Mouse (Mus musculus): ENCODE results near the gene Med21.
A peak's percentile ranks its signal among the peaks of the same experiment; 100 is the strongest.

Gene Med21

DNA sequence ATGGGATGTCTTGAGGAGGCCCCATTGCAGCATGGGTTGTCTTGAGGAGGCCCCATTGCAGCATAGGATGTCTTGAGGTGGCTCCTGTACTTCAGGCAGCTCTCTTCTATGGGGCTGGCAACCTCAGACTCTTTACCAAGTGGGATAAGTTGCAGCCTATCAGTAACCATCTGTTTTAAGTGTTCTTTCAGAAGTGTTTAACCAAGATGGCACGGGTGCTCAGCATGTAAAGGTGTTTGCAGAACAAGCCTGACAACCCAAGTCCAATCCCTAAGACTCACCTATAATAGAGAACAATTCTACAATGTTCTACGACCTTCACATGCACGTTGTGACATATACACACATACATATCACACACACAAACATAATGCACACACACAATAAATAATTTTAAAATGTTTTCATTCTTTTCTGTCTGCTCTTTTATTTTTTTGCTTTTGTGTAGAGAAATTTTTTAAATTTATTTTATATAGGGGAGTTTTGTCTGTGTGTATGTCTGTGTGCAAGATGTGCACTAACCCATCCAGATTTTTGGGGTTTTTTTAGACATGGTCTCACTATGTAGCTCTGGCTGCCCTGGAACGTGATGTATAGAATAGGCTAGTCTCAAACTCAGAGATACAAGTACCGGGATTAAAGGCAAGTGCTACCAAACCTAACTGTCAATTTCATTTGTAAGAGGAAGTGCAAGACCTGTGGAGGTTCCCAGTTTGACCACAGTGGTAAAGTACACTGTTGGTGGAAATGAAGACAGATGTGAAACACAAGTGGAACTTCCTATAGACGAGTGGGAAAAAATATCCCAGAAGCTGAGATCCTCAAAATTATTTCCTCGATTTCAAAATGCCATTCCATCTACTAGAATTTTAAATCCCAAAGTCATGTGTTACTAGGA is 2.0 kb upstream of the Med21 start:
- DNase-seq (ENCODE audit: low spot score in 2 of 2): no peak

DNA sequence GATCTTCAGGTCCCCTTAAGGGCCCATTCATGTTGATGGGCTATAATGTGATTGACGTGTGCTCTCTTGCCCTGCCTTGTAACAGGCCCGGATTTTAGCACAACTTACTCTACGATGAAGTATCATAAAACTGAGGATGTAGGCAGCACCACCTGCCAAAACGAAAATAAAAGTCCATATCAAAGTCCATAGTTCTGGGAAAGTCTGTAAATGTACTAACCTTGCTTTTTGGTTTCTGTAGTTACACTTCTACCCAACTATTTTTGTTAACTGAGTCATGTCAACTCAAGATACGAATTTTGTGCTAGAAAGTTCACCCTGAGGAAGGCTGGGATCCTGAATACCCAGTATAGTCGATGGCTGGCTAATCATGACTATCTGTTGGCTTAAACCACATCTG is 1.4 kb upstream of the Med21 start:
- DNase-seq (ENCODE audit: low spot score in 2 of 2): no peak

DNA sequence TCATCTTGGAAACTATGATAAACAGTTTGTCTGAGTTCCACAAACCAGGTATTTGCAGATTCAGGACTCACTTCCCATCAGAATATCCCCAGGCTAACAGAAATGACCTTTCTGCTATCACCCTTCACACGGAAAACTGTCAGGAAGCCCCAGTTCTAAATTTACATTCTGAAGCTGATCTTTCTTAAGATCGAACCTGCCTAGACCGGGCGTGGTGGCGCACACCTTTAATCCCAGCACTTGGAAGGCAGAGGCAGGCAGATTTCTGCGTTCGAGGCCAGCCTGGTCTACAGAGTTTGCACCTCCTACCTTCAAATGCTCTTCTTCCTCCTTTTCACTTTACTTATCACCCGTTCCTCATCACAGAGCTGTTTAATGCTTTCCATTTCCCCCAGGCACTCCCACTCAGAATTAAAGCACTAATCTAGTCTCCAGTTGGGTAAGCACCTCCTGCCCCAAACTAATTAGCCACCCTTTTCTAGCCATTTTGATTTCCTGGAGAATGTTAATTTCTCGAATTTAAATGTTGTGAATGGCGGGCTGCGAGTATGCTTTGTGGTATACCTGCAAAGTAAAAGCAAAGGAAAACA is 631 bp upstream of the Med21 start:
- DNase-seq (ENCODE audit: low spot score in 2 of 2): peak in 1 of 2 experiments; percentile 9

DNA sequence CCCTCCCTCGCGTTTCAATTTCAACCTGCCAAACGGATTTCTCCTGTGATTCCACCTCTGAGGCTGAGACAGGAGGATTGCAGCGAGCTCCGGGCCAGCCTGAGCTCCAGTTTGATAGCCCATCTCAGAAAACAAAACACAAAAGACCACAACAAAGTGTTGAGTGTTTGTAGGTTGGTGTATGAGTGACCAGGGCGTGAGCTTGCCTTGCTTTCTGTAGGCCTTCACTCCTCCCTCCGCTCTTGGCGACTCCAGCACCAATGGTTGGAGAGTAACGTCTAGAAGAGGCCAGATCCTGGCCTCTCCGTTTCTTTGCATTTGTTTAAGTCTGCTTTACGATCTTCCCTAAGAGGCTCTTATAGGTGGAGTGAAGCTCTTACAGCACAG is 830 bp downstream of the Med21 start:
- no peak for DNase-seq (ENCODE audit: low spot score in 2 of 2)

DNA sequence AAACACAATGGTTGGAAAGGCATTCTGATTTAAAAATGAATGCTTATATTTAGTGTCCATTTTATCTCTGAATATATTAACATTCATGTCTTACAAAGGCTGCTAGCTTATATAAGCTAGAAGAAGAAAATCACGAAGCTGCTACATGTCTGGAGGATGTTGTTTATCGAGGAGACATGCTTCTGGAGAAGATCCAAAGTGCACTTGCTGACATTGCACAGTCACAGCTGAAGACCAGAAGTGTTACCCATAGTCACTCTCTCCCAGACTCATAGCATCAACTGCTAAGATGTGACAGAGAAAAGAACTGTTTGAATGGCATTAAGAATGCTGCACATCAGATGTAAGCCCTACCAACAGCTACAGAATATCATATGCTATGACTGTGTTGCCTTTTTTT is 7.7 kb downstream of the Med21 start:
- DNase-seq (ENCODE audit: low spot score in 2 of 2): no peak

DNA sequence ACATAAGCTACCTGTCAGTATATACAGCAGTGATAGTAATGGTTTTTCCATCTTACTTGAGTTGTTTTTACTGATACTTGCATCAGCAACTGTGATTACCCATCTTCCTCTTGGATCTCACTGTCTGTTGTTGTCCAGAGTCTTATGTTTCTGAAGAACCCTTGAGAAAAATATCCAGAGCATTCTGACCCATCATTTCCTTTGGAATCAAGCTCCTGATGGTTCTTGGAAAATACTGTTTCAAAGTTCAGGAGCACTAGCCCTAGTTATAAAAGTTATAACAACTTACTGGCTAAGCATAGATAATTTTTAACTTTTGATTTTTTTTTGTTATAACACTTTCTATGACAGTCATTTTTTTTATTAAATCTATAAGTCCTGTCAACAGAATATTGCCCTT is 9.1 kb downstream of the Med21 start:
- no peak for DNase-seq (ENCODE audit: low spot score in 2 of 2)

DNA sequence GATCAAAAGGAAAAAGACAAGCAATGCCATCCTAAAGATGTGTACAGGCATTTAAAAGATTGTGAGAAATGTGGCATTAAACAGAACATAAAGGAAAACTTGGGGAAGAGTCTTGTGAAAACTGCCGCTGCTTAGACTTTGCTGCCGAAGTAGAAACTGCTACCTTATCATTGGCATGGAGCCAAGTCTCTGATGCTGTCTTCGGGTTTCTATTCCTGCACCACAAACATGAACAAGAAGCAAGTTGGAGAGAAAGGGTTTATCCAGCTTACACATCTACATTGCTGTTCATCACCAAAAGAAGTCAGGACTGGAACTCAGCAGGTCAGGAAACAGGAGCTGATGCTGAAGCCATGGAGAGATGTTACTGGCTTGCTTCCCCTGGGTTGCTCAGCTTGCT is 10.8 kb downstream of the Med21 start:
- DNase-seq (ENCODE audit: low spot score in 2 of 2): no peak

DNA sequence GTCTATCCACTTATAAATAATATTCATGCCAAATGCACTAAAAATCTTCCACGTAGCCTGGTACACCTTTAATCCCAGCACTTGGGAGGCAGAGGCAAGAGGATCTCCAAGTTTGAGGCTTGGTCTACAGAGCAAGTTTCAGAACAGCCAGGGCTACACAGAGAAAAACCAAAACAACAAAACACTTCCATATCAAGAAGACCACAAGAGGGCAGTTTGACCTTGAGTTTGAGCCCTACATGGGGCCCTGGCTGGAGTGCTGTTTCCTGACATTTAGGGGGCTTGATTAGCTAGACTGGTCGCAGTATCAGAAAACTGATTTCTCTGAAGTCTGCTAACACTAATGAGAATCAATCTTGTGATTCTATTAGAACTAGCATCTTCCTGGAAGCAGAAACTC is 18.2 kb downstream of the Med21 start:
- no peak for DNase-seq (ENCODE audit: low spot score in 2 of 2)

DNA sequence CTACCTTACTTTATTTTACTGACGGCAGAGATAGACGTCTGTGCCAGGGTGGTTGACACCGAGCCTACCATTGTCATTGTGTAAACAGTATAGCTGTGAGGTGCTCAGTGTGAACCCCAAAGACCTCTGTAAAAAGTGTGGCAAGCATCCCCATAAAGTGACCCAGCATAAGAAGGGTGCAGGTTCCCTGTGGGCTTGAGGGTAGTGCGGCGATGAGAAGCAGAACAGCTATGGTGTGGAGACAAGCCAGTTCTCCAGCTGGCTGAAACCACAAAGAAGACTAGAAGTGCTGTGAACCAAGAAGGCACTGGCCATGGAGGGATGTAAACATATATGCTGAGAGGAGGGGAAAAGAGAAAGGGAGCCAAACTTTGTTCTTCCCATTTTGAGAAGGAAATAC is 19.3 kb downstream of the Med21 start:
- no peak for DNase-seq (ENCODE audit: low spot score in 2 of 2)

DNA sequence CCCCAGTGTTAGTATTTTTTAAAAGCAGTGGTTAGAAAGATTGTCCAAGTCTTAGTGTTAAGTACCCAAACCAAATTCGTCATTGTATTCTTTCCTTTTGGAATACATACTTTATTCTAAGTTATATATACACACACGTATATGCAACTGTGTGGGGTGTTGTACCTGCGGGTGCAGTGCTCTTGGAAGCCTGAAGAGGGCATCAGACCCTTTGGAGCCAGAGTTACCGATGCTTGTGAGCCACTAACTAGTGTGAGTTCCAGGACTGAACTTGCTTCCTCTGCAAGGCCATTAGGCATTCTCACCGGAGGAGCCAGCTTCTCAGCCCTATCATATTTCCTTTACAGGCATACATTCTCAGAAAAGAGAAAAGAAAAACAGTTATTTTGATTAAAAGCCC is 20.3 kb downstream of the Med21 start:
- DNase-seq (ENCODE audit: low spot score in 2 of 2): no peak

DNA sequence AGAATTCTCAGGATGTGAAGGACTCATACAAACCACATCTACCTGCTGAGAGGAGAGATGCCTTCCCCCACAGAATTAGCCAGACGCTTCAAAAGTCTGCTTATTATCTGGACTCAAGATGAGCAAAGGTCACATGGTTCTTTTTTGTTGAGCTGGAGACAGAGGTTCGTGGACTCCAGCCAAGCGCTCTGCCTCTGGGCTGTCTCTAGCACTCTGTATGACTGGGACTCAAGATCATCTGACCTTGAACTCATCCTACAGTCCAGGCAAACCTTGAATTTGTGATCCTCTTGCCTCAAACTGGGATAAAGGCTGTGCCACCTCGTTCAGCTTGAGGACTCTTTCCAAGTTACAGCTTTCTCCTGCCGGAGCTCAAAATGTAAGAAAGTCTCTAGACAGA is 21.8 kb downstream of the Med21 start:
- DNase-seq (ENCODE audit: low spot score in 2 of 2): no peak

DNA sequence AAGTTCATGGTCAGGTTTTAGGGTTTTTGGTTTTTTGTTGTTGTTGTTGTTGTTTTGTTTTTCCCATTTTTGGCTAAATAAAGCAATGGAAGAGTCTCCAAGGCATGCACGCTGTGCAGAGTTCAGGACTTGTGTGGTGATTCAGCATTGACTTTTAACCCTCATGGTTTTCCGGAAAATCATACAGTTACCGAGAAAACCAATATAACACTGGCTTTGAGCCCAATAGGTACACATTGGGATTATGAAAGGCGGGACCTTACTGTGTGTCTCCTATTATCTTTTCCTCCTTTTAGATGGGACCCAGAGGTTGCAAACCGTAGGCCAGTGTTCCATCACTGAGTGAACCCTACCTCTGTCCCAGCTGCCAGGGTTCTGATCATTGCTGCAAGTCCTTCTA is 22.6 kb downstream of the Med21 start:
- no peak for DNase-seq (ENCODE audit: low spot score in 2 of 2)

DNA sequence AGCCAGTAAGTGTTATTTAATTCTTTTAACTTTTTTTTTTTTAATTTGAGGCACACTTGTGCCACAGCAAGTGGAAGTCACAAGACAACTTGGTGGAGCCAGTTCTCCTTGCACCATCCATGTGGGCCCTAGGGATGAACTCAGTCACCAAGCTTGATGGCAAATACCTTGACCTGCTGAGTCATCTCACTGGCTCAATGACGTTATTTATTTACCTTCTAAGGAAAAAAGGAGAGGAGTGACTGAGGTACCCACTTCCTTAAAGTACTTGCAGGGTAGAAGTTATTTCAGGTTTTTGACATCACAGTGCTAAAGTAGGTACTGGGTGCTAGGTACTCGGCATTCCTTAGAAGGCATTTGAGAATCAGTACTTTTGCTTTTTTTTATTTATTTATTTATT is 23.1 kb downstream of the Med21 start:
- no peak for DNase-seq (ENCODE audit: low spot score in 2 of 2)

DNA sequence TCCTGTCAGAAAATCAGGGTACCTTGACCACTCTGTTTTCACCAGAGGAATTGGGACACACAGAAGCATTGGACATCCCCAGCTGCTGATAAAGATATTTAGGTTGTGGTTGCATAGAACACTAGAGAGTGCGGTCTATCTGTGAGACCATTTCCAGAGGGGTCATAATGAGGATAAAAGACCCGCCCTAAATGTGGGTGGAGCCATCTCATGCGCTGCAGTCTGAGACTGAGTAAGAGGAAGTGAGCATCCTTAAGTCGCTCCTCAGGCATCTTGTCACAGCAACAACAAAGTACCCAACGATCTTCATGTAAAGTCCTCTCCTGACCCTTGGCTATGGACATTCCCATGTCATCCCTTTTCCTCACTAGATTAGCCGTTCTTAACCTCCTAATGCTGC is 24.5 kb downstream of the Med21 start:
- no peak for DNase-seq (ENCODE audit: low spot score in 2 of 2)

DNA sequence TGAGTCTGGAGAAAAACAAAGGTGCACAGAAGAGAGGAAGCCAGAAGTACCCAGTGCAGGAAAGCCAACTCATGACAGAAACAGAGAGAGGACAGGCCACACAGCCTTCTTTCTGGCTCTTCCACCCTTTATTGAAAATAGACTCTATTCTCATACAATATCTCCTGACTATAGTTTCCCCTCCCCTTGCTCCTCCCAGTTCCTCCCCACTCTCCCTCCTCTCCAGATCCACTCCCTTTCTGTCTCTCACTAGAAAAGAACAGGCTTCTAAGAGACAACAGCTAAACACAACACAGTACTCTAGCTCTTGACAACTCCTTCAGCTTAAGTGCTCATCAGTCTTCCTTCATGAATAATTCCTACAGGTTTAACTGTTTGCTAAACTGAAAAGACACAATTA is 26.3 kb downstream of the Med21 start:
- DNase-seq (ENCODE audit: low spot score in 2 of 2): no peak

DNA sequence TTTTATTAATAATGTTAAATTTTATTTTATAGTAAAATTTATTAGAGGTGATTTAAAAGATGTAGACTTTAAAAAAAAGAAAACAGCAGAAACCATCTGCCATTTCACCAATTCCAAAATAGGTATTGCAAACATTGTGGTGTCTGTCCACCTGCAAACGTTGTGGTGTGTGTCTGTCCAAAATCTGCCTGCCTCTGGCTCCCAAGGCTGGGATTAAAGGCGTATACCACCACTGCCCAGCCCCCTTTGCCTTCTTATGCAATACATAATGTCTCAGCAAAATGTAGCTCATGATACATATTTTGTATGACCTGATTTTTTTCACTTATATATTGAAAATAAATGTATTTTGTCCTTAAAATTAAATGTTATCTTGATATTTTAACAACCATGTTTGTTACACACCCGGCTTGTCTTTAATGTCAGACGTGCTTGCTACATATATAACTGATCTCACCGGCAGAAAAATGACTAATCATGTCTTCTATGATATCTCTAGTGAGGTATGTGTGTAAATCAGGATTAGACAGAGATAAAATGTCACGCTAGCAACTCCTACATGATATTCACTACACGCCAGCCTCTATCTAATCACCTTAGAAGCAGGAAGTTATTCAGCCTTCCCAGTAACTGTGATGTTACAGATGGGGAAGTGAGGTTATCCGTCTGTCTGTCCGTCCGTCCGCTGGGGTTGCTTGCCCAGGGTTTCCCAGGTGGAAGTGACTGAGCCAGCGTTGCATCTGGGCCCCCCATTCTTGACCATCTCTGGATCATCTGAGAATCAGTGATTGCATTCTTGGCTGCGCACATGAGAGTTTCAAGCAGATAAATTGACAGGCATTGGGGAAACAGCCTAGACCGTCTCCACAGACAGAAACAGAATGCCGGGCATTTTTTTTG is 28.9 kb downstream of the Med21 start:
- DNase-seq (ENCODE audit: low spot score in 2 of 2): no peak

DNA sequence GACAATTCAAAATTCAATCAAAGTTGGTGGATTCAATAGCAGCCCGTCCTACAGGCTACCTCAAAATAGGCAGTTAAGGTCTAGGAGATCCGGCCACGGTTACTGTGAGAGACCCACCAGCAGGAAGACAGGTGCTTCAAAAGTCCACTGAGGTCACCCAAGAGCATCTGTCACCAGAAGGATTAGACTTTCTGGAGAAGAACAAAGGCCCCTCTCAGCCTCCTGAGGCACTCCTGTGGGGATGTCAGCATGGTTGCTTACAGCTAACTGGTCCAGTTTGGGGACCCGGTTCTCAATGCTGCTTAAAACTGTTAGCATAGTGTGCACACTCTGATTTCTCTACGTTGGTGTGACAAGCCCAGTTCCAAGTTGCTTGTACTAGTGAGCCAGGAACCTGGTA is 29.8 kb downstream of the Med21 start:
- DNase-seq (ENCODE audit: low spot score in 2 of 2): no peak

DNA sequence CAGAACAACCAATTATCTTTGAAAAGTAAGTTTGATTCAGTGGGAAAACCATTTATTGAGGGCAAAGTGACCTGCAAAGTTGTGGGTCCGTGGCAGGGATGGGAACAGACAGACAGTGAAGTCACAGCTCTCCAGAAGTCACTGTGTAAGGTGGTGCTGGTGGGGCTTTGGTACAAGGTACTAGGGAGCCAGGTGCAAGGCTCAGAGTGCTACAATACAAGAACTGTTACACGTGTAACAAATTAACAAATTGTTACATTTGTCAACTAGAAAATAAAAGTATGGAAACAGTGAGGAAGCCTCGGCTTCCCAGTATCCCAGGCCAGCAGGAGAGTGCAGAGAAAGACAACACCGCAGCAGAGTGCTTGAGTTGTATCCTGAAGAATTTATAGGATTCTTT is 31.3 kb downstream of the Med21 start:
- DNase-seq (ENCODE audit: low spot score in 2 of 2): no peak

DNA sequence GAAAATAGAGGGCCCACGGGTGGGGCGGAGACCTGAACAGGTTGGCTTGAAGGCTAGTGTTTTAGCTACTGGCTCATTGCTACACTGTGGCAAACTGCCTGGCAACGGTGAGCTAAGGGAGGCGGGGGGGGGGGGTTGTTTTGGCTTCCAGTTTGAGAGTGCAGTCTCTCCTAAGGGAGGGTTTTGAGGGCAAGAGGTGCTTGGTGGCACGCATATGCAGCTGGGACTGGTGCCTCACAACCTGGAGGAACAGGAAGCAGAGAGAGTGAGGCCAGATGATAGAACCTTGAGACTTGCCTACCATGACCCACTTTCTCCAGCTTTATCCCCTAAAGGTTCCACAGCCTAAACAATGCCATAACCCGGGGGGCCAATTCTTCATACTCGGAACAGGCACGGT is 32.1 kb downstream of the Med21 start:
- DNase-seq (ENCODE audit: low spot score in 2 of 2): no peak

DNA sequence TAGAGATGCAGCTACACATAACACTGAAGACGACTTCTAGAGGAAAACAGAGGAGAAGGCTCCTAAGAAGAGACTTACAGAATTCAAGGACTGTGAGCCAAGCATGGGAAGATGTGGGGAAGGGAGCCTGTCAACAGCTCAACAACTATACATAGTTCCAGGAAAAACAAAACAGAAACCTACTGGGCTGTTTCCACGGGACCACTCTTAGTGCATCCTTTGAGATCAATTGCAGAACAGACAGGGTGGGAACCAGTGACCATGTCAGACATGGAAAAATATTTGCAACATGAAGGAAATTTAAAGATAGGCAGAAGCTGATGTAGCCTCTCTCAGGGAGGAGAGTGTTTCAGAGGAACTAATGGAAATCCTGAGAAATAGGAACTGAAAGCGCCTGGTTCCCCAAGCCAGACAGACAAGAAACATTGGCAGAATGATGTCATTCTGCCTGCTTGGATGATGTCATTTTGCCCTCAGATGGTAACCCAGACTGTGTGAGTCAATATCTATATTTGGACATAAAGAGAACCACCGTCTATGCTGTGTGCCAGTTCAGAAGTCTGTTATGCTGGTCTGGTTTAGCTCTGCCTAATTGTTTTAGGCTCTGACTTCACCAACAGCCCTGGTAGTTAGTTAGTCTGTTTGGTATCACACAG is 32.7 kb downstream of the Med21 start:
- peak in 1 of 2 experiments; percentile 26 for DNase-seq (ENCODE audit: low spot score in 2 of 2)

DNA sequence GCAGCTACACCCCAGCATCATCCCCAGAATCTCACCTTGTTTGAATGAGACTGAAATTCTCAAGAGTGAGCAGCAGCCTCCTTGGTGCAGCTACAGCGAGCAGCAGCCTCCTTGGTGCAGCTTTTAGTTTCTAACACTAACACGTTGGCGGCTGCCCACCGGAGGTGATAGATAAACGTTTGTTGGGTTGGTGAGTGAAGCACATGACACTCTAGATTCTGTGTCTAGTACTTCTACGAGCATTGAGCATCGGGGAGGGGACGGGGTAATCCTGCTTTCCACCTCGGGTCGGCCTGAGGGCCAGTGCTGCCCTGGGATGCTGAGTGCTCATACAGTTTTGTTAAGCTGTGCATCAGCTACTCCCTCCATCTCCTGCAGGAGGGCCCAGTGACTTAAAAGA is 34.6 kb downstream of the Med21 start:
- DNase-seq (ENCODE audit: low spot score in 2 of 2): no peak
